8 mouse cellular contexts compared by ENCODE assay signal in the genomic region with DNA sequence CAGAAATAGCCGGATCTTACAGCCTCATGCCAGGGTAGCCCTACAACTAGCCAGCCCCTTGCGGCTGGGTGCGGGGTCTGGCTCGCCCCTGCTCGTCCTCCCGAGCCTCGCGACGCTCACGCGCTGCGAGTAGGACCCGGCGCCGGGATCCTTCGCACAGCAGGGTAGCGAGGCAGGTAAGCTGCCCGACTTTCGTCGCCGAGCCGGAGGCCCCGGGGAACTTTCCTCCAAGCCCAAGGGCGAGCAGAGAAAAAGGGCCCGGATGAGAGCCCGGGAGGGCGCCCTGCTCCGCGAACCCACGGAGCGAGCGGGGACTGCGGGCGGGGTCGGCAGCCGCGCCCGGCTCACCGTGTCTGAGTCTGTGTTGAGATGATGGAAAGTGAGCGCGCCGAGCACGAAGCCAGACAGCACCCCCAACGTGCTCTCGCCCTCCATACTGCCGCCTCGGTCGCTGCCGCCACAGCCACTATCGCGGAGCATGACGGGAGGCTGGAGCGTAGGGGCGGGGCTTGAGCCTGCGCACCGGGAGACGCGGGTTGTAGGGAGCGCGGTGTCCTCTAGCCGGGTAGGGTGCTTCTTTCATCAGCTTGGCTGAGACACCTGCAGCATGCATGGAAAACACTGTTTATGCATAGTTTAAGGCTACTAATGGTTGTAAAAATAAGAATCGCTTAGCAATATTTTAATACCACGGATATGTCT. TPM values are rescaled to one million over a fixed set of nuclear protein-coding genes. Genes with fewer than 3 reads are reported as not detected.
DNase-seq lines count a peak whose midpoint lies in the region; ATAC-seq and TF ChIP-seq lines count a peak whose summit lies in the region.

A gene (minus strand): TSS at position 483 of the 702 bp plus-strand sequence.

- WGBS in lung, embryonic 16.5 days = under 1% methylated on average over 63 of the region's 63 CpGs
- under 1% methylated on average over 63 of the region's 63 CpGs for WGBS in thymus, adult 2 months

- 0 out of 2 replicates have a peak, but pooled peaks cover 2% of the 10 kb centered on the region for H3K4me1 ChIP-seq in lung, embryonic 16.5 days (replicated peaks; ENCODE audit: control insufficient read depth, insufficient read depth, low read length)
- peaks cover 3% of the 10 kb centered on the region; the same call in 1 of the 2 replicates for H3K4me1 ChIP-seq in thymus, adult 2 months (replicated peaks; ENCODE audit: control insufficient read depth, insufficient read depth, low read length)

- TF ChIP-seq POLR2A in thymus, adult 2 months (IDR thresholded peaks at IDR 0.05; ENCODE audit: control insufficient read depth, extremely low read depth, insufficient read depth, low read length, poor library complexity) = peak; percentile 93

- peak within 1 kb of the TSS; percentile 77 for H3K4me2 ChIP-seq in lung, embryonic 16.5 days (ENCODE audit: low read depth, low read length)

- H3K27ac ChIP-seq in lung, embryonic 16.5 days (ENCODE audit: low read length) = peak within 1 kb of the TSS; percentile 75
- H3K27ac ChIP-seq in thymus, adult 2 months (ENCODE audit: control insufficient read depth, insufficient read depth, low read length) = peak within 1 kb of the TSS; percentile 68

- ATAC-seq in hematopoietic stem cell, adult 5-6 weeks (replicated peaks in 1 of 2; ENCODE audit: insufficient read depth in 1 of 2, low FRiP score in 2 of 2, low TSS enrichment in 1 of 2, low read depth in 1 of 2, poor library complexity in 2 of 2, severe bottlenecking in 2 of 2) = peak; percentile 95 to 99
- ATAC-seq in lung, embryonic 16.5 days (ENCODE audit: low read depth) = peak; percentile 97

- no peaks in the 10 kb centered on the region for H3K9me3 ChIP-seq in lung, embryonic 16.5 days (ENCODE audit: control insufficient read depth, low read length)

- DNase-seq in MEL-GATA-1-ER (ENCODE audit: extremely low read depth, low read depth) = peak; percentile 52
- DNase-seq in cerebellum, adult 8-10 months = peak; percentile 83
- peak; percentile 67 for DNase-seq in forelimb bud, embryonic 11.5 days (ENCODE audit: low read depth, low spot score)
- peak; percentile 83 for DNase-seq in layer of hippocampus, adult 9-11 months
- DNase-seq in ovary, adult 18-20 months (ENCODE audit: low spot score) = peak; percentile 76
- DNase-seq in thymus, adult 2 months = peak; percentile 95

- peak within 1 kb of the TSS; percentile 98 for H3K9ac ChIP-seq in lung, embryonic 16.5 days (ENCODE audit: low read length)

- no peaks in the 10 kb centered on the region for H3K36me3 ChIP-seq in lung, embryonic 16.5 days (ENCODE audit: control insufficient read depth, insufficient read depth, low read length)
- no peaks in the 10 kb centered on the region for H3K36me3 ChIP-seq in thymus, adult 2 months (ENCODE audit: control insufficient read depth, insufficient read depth, low read length)

- H3K4me3 ChIP-seq in lung, embryonic 16.5 days (ENCODE audit: low read length) = peak within 1 kb of the TSS; percentile 83
- peak within 1 kb of the TSS; percentile 78 for H3K4me3 ChIP-seq in thymus, adult 2 months (ENCODE audit: control insufficient read depth, insufficient read depth, low read length)

- no peaks in the 10 kb centered on the region for H3K27me3 ChIP-seq in lung, embryonic 16.5 days (ENCODE audit: control insufficient read depth, insufficient read depth, low read depth, low read length)
- no peaks in the 10 kb centered on the region for H3K27me3 ChIP-seq in thymus, adult 2 months (ENCODE audit: control insufficient read depth, insufficient read depth, low read length)

- TF ChIP-seq CTCF in thymus, adult 2 months (IDR thresholded peaks at IDR 0.05; ENCODE audit: borderline replicate concordance, control insufficient read depth, extremely low read depth, insufficient read depth, low read length, poor library complexity) = 0 out of 2 replicates have a peak, but pooled peaks have one; percentile 34

RNA-seq across cellular contexts. Expression of the gene that starts here (rescaled TPM):
- total RNA-seq in hematopoietic stem cell, adult 5-6 weeks (2017) = 51.8 and 54.5 TPM in 2 replicates
- polyA plus RNA-seq in lung, embryonic 16.5 days (2015; fragmentation: Nextera tagmentation; extraction: Ambion mirVana) = 32.2 and 33.0 TPM in 2 replicates
- polyA plus RNA-seq in thymus, adult 2 months (2012; rRNA removed) = 7.9 and 9.4 TPM in 2 replicates

Comparison
In these comparisons a context has a peak if more than half of its experiments do, and no peak if none do; other contexts are left out.
1. Peak in every context shown above with its lines: DNase-seq, ATAC-seq, H3K4me3 ChIP-seq and H3K27ac ChIP-seq.